Mouse (Mus musculus): ENCODE measurements around the gene Slc25a11.

- TF ChIP-seq CTCF (IDR thresholded peaks at IDR 0.05; ENCODE audit: low read depth), result no peak
- TF ChIP-seq EP300 (IDR thresholded peaks at IDR 0.05; ENCODE audit: low read depth), result no peak
These were observed 7.3 kb downstream of the Slc25a11 start for GRCm38 (mm10) chr11:70639976-70640375.

All from liver, postnatal 0 days (tissue).